ENCODE assay signal across 14 mouse cellular contexts in genomic region chr3:148385712-148386111, GRCm38 (mm10).
A peak's percentile ranks its signal among the peaks of the same experiment; 100 is the strongest.
DNase-seq lines count a peak whose midpoint lies in the region; ATAC-seq and TF ChIP-seq lines count a peak whose summit lies in the region.
"Had no signal": no experiment of that assay in that cellular context is flagged by ENCODE, and none has a peak within 500 bp of the region (broad histone marks: within the 10 kb centered on the region; RNA-seq: fewer than 3 reads in every experiment).

No protein-coding gene starts in this region.

- in situ Hi-C loops in Patski (cut with MboI; ENCODE audit: low pct_unique_long_range_greater_than_20kb), result no loop called here

- ATAC-seq in Patski, result no peak
- ATAC-seq: forebrain, embryonic 14.5 days had no signal

- POLR2A ChIA-PET in Patski (lab: Charles Lee), result no interaction called here

- peak; percentile 53 for TF ChIP-seq CTCF in Patski (IDR thresholded peaks at IDR 0.05)

- no peaks in the 10 kb centered on the region for H3K36me3 ChIP-seq in splenic B cell, adult 2 months (ENCODE audit: control insufficient read depth, insufficient read depth, low read length, poor library complexity, severe bottlenecking)
- H3K36me3 ChIP-seq: liver, embryonic 15.5 days; midbrain, embryonic 10.5 days had no signal

- CTCF ChIA-PET in Patski (lab: Charles Lee), result no interaction called here

- H3K27me3 ChIP-seq in Patski, result no peaks in the 10 kb centered on the region
- no peaks in the 10 kb centered on the region for H3K27me3 ChIP-seq in splenic B cell, adult 2 months (ENCODE audit: control insufficient read depth, insufficient read depth, low read length, poor library complexity, severe bottlenecking)
- H3K27me3 ChIP-seq: liver, embryonic 15.5 days had no signal

- peak; percentile 6 for DNase-seq in heart, postnatal 4 days
- no peak for DNase-seq in heart, adult 11 months
- peak; percentile 3 for DNase-seq in lung, postnatal 10 days
- no peak for DNase-seq in lung, postnatal 36 days
- DNase-seq in Patski (ENCODE audit: low read depth, low spot score), result no peak
- DNase-seq in splenic B cell, adult 2 months (ENCODE audit: low read depth, low spot score), result peak; percentile 9
- no peak for DNase-seq in ovary, postnatal 36 days (ENCODE audit: low spot score)
- no peak for DNase-seq in gastrocnemius, postnatal 36 days
- DNase-seq: cerebellum, adult 11-12 months; heart, postnatal 14 days; kidney, adult 18-20 months had no signal

- intact Hi-C loops in gastrocnemius, postnatal 36 days (cut with DNase I), result no loop called here

Comparison
In these comparisons a context has a peak if more than half of its experiments do, and no peak if none do; other contexts are left out.
1. DNase-seq: peak in heart, postnatal 4 days (single experiment), lung, postnatal 10 days (single experiment) and splenic B cell, adult 2 months (single experiment); none in heart, adult 11 months (single experiment), lung, postnatal 36 days (single experiment), Patski (single experiment), ovary, postnatal 36 days (single experiment) and gastrocnemius, postnatal 36 days (0 of 2).